Mouse (Mus musculus) CH12.LX (cell line): Measurements from ENCODE around the gene Foxo6.

Experiments used
- CHD1 ChIP-seq: IDR thresholded peaks from 2 replicates; pipeline ENCODE4 v1.6.1; 2012; ENCODE audit warnings: low read depth, low read length, improper control_type of control experiment, inconsistent platforms
- CTCF ChIP-seq, 2 experiments: IDR thresholded peaks in 1 of 2; conservative IDR thresholded peaks in 1 of 2; 2 replicates each; pipeline ENCODE4 v1.5.1; 2011 to 2012; ENCODE audit warnings: low read depth in 2 of 2, low read length in 2 of 2, improper control_type of control experiment in 1 of 2, inconsistent platforms in 1 of 2, mild to moderate bottlenecking in 1 of 2, moderate library complexity in 1 of 2
- EP300 ChIP-seq: IDR thresholded peaks from 2 replicates; pipeline ENCODE4 v1.6.1; 2011; ENCODE audit warnings: low read length, improper control_type of control experiment
- ETS1 ChIP-seq: conservative IDR thresholded peaks from 2 replicates; pipeline ENCODE4 v1.6.1; 2012; ENCODE audit warnings: low read depth, mild to moderate bottlenecking, inconsistent platforms, low read length, improper control_type of control experiment, moderate library complexity
- HCFC1 ChIP-seq: IDR thresholded peaks from 2 replicates; pipeline ENCODE4 v1.6.1; 2012; ENCODE audit warnings: low read depth, mild to moderate bottlenecking, inconsistent platforms, low read length, improper control_type of control experiment
- JUND ChIP-seq: conservative IDR thresholded peaks from 2 replicates; pipeline ENCODE4 v1.6.1; 2011; ENCODE audit warnings: low read depth, low read length, improper control_type of control experiment
- MAFK ChIP-seq: IDR thresholded peaks from 2 replicates; pipeline ENCODE4 v1.6.1; 2011; ENCODE audit warnings: low read length, improper control_type of control experiment; ENCODE audit not compliant: insufficient replicate concordance
- MAX ChIP-seq: IDR thresholded peaks from 2 replicates; pipeline ENCODE4 v1.6.1; 2011; ENCODE audit warnings: low read length, improper control_type of control experiment
- MAZ ChIP-seq: IDR thresholded peaks from 2 replicates; pipeline ENCODE4 v1.6.1; 2012; ENCODE audit warnings: low read depth, mild to moderate bottlenecking, inconsistent platforms, low read length, improper control_type of control experiment, moderate library complexity
- MXI1 ChIP-seq: IDR thresholded peaks from 2 replicates; pipeline ENCODE4 v1.6.1; 2011; ENCODE audit warnings: mild to moderate bottlenecking, low read depth, low read length, improper control_type of control experiment
- POLR2A ChIP-seq: IDR thresholded peaks from 2 replicates; pipeline ENCODE4 v1.6.1; 2011; ENCODE audit warnings: low read depth, mild to moderate bottlenecking, improper control_type of control experiment, low read length
- SIN3A ChIP-seq: IDR thresholded peaks from 2 replicates; pipeline ENCODE4 v1.6.1; 2012; ENCODE audit warnings: low read length, improper control_type of control experiment, inconsistent platforms
- USF1 ChIP-seq: IDR thresholded peaks from 2 replicates; pipeline ENCODE4 v1.6.1; 2014; ENCODE audit warnings: low read depth, mild to moderate bottlenecking, inconsistent platforms, low read length, improper control_type of control experiment
- ZC3H11A ChIP-seq: IDR thresholded peaks from 2 replicates; pipeline ENCODE4 v1.6.1; 2012; ENCODE audit warnings: low read depth, mild to moderate bottlenecking, inconsistent platforms, low read length, improper control_type of control experiment

GRCm38 (mm10) chr4:120226682-120227081, 60.5 kb downstream of the Foxo6 start:
- TF ChIP-seq MAFK (no peak), HCFC1 (no peak), MAX (no peak), CTCF (conservative IDR thresholded peaks at IDR 0.05 in 1 of 2, IDR thresholded peaks at IDR 0.05 in 1 of 2; ENCODE audit: low read depth in 2 of 2, low read length in 2 of 2) (no peak), POLR2A (no peak), USF1 (no peak), EP300 (no peak), ETS1 (no peak), CHD1 (no peak), SIN3A (no peak), MAZ (no peak), MXI1 (no peak), ZC3H11A (no peak), JUND (no peak)
